8 mouse cellular contexts compared by ENCODE assay signal in genomic region chr17:23804426-23805085, GRCm38 (mm10). TPM values are rescaled to one million over a fixed set of nuclear protein-coding genes. Genes with fewer than 3 reads are reported as not detected.
DNase-seq lines count a peak whose midpoint lies in the region; ATAC-seq and TF ChIP-seq lines count a peak whose summit lies in the region.

No protein-coding gene starts in this region.

- TF ChIP-seq CTCF in left cerebral cortex, adult 2 months (IDR thresholded peaks at IDR 0.05) = no peak
- TF ChIP-seq CTCF in bone marrow macrophage, adult 2 months (IDR thresholded peaks at IDR 0.05; ENCODE audit: low read depth, low read length) = no peak

- TF ChIP-seq POLR2A in bone marrow macrophage, adult 2 months (IDR thresholded peaks at IDR 0.05; ENCODE audit: borderline replicate concordance, low read depth, low read length) = no peak

- peak overlapping the region; percentile 94 for H3K9ac ChIP-seq in neural tube, embryonic 12.5 days

- WGBS in neural tube, embryonic 12.5 days = 9% methylated on average over 8 of the region's 8 CpGs

- no peaks in the 10 kb centered on the region for H3K27me3 ChIP-seq in neural tube, embryonic 12.5 days (replicated peaks)

- H3K27ac ChIP-seq in left cerebral cortex, adult 2 months = no peak overlapping the region
- H3K27ac ChIP-seq in bone marrow macrophage, adult 2 months (ENCODE audit: insufficient read depth, low read depth, low read length) = peak overlapping the region; percentile 91
- H3K27ac ChIP-seq in neural tube, embryonic 12.5 days = no peak overlapping the region

- intact Hi-C loops in left cerebral cortex, adult 2 months (cut with DNase I) = loop anchor here (5.0 kb wide), 1 partner anchor 62 kb away; the partner anchor contains the start of gene Paqr4
- intact Hi-C loops in left cerebral cortex, postnatal 4 days (cut with DNase I) = no loop called here

- peaks cover 28% of the 10 kb centered on the region for H3K36me3 ChIP-seq in neural tube, embryonic 12.5 days

- peak; percentile 8 for ATAC-seq in inflammation-experienced regulatory T-cells, adult 6 months
- ATAC-seq in neural tube, embryonic 12.5 days (ENCODE audit: low FRiP score, low read depth) = no peak

- H3K4me1 ChIP-seq in bone marrow macrophage, adult 2 months (ENCODE audit: control insufficient read depth, insufficient read depth, low read length) = peaks cover 17% of the 10 kb centered on the region
- peaks cover 33% of the 10 kb centered on the region for H3K4me1 ChIP-seq in neural tube, embryonic 12.5 days

- H3K4me2 ChIP-seq in neural tube, embryonic 12.5 days (replicated peaks) = peak overlapping the region; percentile 70

- H3K9me3 ChIP-seq in neural tube, embryonic 12.5 days = no peaks in the 10 kb centered on the region

- no peak for DNase-seq in left cerebral cortex, adult 2 months (ENCODE audit: extremely low spot score in 1 of 2, low spot score in 2 of 2)
- DNase-seq in left cerebral cortex, postnatal 4 days = no peak
- no peak for DNase-seq in retina, embryonic 14.5 days (ENCODE audit: low spot score)
- no peak for DNase-seq in left cerebral cortex, adult 11 months (ENCODE audit: low spot score)
- no peak for DNase-seq in urinary bladder, postnatal 14 days (ENCODE audit: low spot score)

- peak overlapping the region; percentile 94 for H3K4me3 ChIP-seq in left cerebral cortex, adult 2 months
- H3K4me3 ChIP-seq in bone marrow macrophage, adult 2 months (ENCODE audit: insufficient read depth, low read length) = peak overlapping the region; percentile 94
- peak overlapping the region; percentile 99 for H3K4me3 ChIP-seq in neural tube, embryonic 12.5 days

RNA-seq across cellular contexts. Expression of gene Srrm2, which starts 14.2 kb away (rescaled TPM):
- 100 to 1,000 TPM; 671 to 678 TPM for total RNA-seq in left cerebral cortex, adult 2 months (2021)
- total RNA-seq in left cerebral cortex, postnatal 4 days (2021) = 100 to 1,000 TPM; 518 to 552 TPM
- polyA plus RNA-seq in bone marrow macrophage, adult 2 months (2012; ENCODE audit: insufficient read depth, insufficient read length, missing spikeins) = 502 and 543 TPM in 2 replicates
- polyA plus RNA-seq in inflammation-experienced regulatory T-cells, adult 6 months (2017; shearing (Covaris generic)) = 100 to 1,000 TPM; 271 to 328 (median 302) TPM
- polyA plus RNA-seq in neural tube, embryonic 12.5 days (2016; fragmentation: Nextera tagmentation; extraction: Ambion mirVana) = 617 and 693 TPM in 2 replicates

RNA-seq across cellular contexts. Expression of gene Flywch2, which starts 18.7 kb away (rescaled TPM):
- 10 to 100 TPM; 11.9 to 13.7 TPM for total RNA-seq in left cerebral cortex, adult 2 months (2021)
- 10 to 100 TPM; 19.4 to 20.2 TPM for total RNA-seq in left cerebral cortex, postnatal 4 days (2021)
- 1.6 and 1.8 TPM in 2 replicates for polyA plus RNA-seq in bone marrow macrophage, adult 2 months (2012; ENCODE audit: insufficient read depth, insufficient read length, missing spikeins)
- 1 to 10 TPM; 1.3 to 3.1 (median 2.3) TPM for polyA plus RNA-seq in inflammation-experienced regulatory T-cells, adult 6 months (2017; shearing (Covaris generic))
- 47.0 and 47.5 TPM in 2 replicates for polyA plus RNA-seq in neural tube, embryonic 12.5 days (2016; fragmentation: Nextera tagmentation; extraction: Ambion mirVana)

RNA-seq across cellular contexts. Expression of gene Elob, which starts 24.4 kb away (rescaled TPM):
- total RNA-seq in left cerebral cortex, adult 2 months (2021) = 100 to 1,000 TPM; 337 to 365 TPM
- total RNA-seq in left cerebral cortex, postnatal 4 days (2021) = 100 to 1,000 TPM; 435 to 447 TPM
- 240 and 243 TPM in 2 replicates for polyA plus RNA-seq in bone marrow macrophage, adult 2 months (2012; ENCODE audit: insufficient read depth, insufficient read length, missing spikeins)
- 100 to 1,000 TPM; 674 to 762 (median 707) TPM for polyA plus RNA-seq in inflammation-experienced regulatory T-cells, adult 6 months (2017; shearing (Covaris generic))
- 1,078 and 1,213 TPM in 2 replicates for polyA plus RNA-seq in neural tube, embryonic 12.5 days (2016; fragmentation: Nextera tagmentation; extraction: Ambion mirVana)

RNA-seq across cellular contexts. Expression of gene Prss33, which starts 31.3 kb away (rescaled TPM):
- not detected for total RNA-seq in left cerebral cortex, adult 2 months (2021)
- under 1 TPM; 0.34 to 0.48 TPM for total RNA-seq in left cerebral cortex, postnatal 4 days (2021)
- polyA plus RNA-seq in bone marrow macrophage, adult 2 months (2012; ENCODE audit: insufficient read depth, insufficient read length, missing spikeins) = not detected in 2 replicates
- polyA plus RNA-seq in inflammation-experienced regulatory T-cells, adult 6 months (2017; shearing (Covaris generic)) = 1 to 10 TPM in 2 of 3 experiments, not detected in 1; 1.3 to 1.6 TPM
- polyA plus RNA-seq in neural tube, embryonic 12.5 days (2016; fragmentation: Nextera tagmentation; extraction: Ambion mirVana) = not detected in 2 replicates

RNA-seq across cellular contexts. Expression of gene Flywch1, which starts 33.2 kb away (rescaled TPM):
- total RNA-seq in left cerebral cortex, adult 2 months (2021) = 100 to 1,000 TPM; 425 to 428 TPM
- 10 to 100 TPM; 87.6 to 92.3 TPM for total RNA-seq in left cerebral cortex, postnatal 4 days (2021)
- 20.4 and 21.3 TPM in 2 replicates for polyA plus RNA-seq in bone marrow macrophage, adult 2 months (2012; ENCODE audit: insufficient read depth, insufficient read length, missing spikeins)
- 10 to 100 TPM; 13.2 to 15.6 (median 13.7) TPM for polyA plus RNA-seq in inflammation-experienced regulatory T-cells, adult 6 months (2017; shearing (Covaris generic))
- 234 and 241 TPM in 2 replicates for polyA plus RNA-seq in neural tube, embryonic 12.5 days (2016; fragmentation: Nextera tagmentation; extraction: Ambion mirVana)

Comparison
In these comparisons a context has a peak if more than half of its experiments do, and no peak if none do; other contexts are left out.
1. RNA of gene Flywch2, which starts 18.7 kb away (polyA plus RNA-seq): 47.0 to 47.5 TPM in neural tube, embryonic 12.5 days; 1.3 to 3.1 TPM in inflammation-experienced regulatory T-cells, adult 6 months and 1.6 to 1.8 TPM in bone marrow macrophage, adult 2 months; every median in the first group is over 10 times any median in the second.
2. Peak in every context shown above with its lines, with median percentiles within 50 percentile points of each other: H3K4me3 ChIP-seq.